Mouse (Mus musculus) cerebellum, adult 2 months (tissue): ENCODE measurements around the gene March8. TPM values are rescaled to one million over a fixed set of nuclear protein-coding genes. Genes with fewer than 3 reads are reported as not detected.

Experiments used
- DNase-seq, 2 experiments: peaks; one replicate each; pipeline ENCODE4 v3.0.0; 2021
- H3K27ac ChIP-seq: fragments of 200-500 bp; 2 replicates; pipeline ENCODE4 v1.5.1; 2012; ENCODE audit warnings: low read length, control low read depth, inconsistent platforms; ENCODE audit not compliant: insufficient read depth
- H3K27me3 ChIP-seq: fragments of 200-500 bp; 2 replicates; pipeline ENCODE4 v1.6.1; 2012; ENCODE audit warnings: inconsistent platforms, mild to moderate bottlenecking, low read length, moderate library complexity; ENCODE audit not compliant: control insufficient read depth, insufficient read depth
- H3K4me1 ChIP-seq: fragments of 200-500 bp; 2 replicates; pipeline ENCODE4 v1.6.1; 2011; ENCODE audit warnings: low read length; ENCODE audit not compliant: control insufficient read depth, insufficient read depth
- H3K4me3 ChIP-seq: fragments of 200-500 bp; replicated peaks from 2 replicates; pipeline ENCODE3; 2011; ENCODE audit warnings: mild to moderate bottlenecking, low read depth, low read length, control low read depth; ENCODE audit not compliant: insufficient read depth
- CTCF ChIP-seq: fragments of 200-500 bp; IDR thresholded peaks from 2 replicates; pipeline ENCODE4 v1.5.1; 2011; ENCODE audit warnings: low read depth, mild to moderate bottlenecking, control low read depth, low read length, moderate library complexity, borderline replicate concordance; ENCODE audit not compliant: insufficient read depth
- POLR2A ChIP-seq: fragments of 200-500 bp; IDR thresholded peaks from 2 replicates; pipeline ENCODE4 v1.6.1; 2011; ENCODE audit warnings: low read length, control low read depth, borderline replicate concordance; ENCODE audit not compliant: insufficient read depth
- WGBS: fragments of 180-500 bp; shearing (Covaris S2); methylation state at CpG from one replicate; pipeline ENCODE4 v1.1.7; 2018; 5-methylcytosine and 5-hydroxymethylcytosine counted together
- polyA plus RNA-seq: library from polyadenylated mRNA; depleted of rRNA; stranded (reverse); fragments of >200 nt; gene quantifications from 2 replicates; pipeline ENCODE4 v1.2.3, GENCODE M21; 2012

Gene March8
- polyA plus RNA-seq, 1 experiment, result 80.9 TPM

DNA sequence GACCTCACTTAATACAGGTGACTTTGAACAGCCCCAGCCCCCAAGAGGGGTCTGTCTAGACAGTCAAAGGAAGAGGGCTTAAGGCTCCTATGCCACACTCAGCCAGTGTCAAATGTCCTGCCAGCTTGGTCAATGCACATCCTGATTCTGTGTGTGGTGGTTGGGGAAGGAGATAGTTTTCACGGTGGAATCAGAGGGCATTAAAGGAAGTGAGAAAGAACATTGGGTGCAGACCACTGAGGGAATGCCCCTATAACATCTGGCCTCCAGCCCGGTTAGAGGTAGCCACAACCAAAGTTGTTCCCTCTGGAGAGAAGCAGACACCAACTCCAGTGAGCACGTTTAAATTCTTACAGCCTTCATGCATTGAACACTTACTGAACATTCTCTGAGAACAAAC lies 89.7 kb downstream of the March8 start:
- no peak for DNase-seq
- 87% methylated on average over 3 of the region's 3 CpGs for WGBS
- TF ChIP-seq POLR2A (no peak), CTCF (no peak)
- H3K4me3 ChIP-seq, result no peak overlapping the region
- H3K4me1 ChIP-seq, result no peaks in the 10 kb centered on the region
- H3K27ac ChIP-seq, result no peak overlapping the region
- H3K27me3 ChIP-seq, result no peaks in the 10 kb centered on the region; the same call in 1 of the 2 replicates

GRCm38 (mm10) chr6:116428282-116428681 lies 90.5 kb downstream of the March8 start:
- no peak for DNase-seq
- 60% methylated on average over 5 of the region's 5 CpGs for WGBS
- H3K4me3 ChIP-seq, result no peak overlapping the region

GRCm38 (mm10) chr6:116438864-116439263 lies 101.0 kb downstream of the March8 start:
- Histone ChIP-seq H3K27ac (no peak overlapping the region), H3K27me3 (no peaks in the 10 kb centered on the region), H3K4me1 (no peaks in the 10 kb centered on the region), H3K4me3 (no peak overlapping the region)
- 73% methylated on average over 6 of the region's 6 CpGs for WGBS
- TF ChIP-seq CTCF (no peak), POLR2A (no peak)
- no peak for DNase-seq

More at GRCm38 (mm10) chr6:116428282-116428681, 90.5 kb downstream of the March8 start:
- H3K27ac ChIP-seq, result no peak overlapping the region
- H3K27me3 ChIP-seq, result no peaks in the 10 kb centered on the region; the same call in 1 of the 2 replicates
- H3K4me1 ChIP-seq, result no peaks in the 10 kb centered on the region
- TF ChIP-seq POLR2A, result no peak
- no peak for TF ChIP-seq CTCF

- no peak for DNase-seq
- TF ChIP-seq POLR2A (no peak), CTCF (no peak)
- 93% methylated on average over 6 of the region's 6 CpGs for WGBS
- Histone ChIP-seq H3K4me3 (no peak overlapping the region), H3K4me1 (no peaks in the 10 kb centered on the region), H3K27ac (no peak overlapping the region), H3K27me3 (no peaks in the 10 kb centered on the region)
Observed at GRCm38 (mm10) chr6:116439531-116439930, 101.7 kb downstream of the March8 start.

- H3K27me3 ChIP-seq, result no peaks in the 10 kb centered on the region
- H3K4me3 ChIP-seq, result no peak overlapping the region
- no peak overlapping the region for H3K27ac ChIP-seq
- no peak for DNase-seq
- no peaks in the 10 kb centered on the region for H3K4me1 ChIP-seq
- 54% methylated on average over 4 of the region's 4 CpGs for WGBS
- TF ChIP-seq CTCF, result no peak
- no peak for TF ChIP-seq POLR2A
Observed at GRCm38 (mm10) chr6:116440447-116440846, 102.6 kb downstream of the March8 start.

DNA sequence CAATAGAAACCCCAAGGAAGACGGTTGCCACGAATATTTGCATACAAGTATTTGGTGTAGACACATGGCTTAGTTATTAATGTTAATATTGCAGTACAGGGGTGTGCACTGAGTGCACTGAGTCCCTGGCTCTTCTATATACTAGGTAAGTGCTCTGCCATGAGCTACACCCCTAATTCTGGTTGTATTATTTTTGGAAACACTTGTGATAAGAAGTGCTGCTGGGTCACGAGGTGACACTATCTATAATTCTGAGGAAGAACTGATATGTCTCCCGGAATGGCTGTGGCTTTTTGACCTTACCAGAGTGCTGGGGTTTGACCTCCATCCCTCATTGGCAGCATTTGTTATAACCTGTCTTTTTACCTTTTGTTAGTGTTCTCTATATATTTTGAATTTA lies 103.0 kb downstream of the March8 start:
- 88% methylated on average over 4 of the region's 4 CpGs for WGBS
- no peaks in the 10 kb centered on the region for H3K27me3 ChIP-seq
- no peak for TF ChIP-seq POLR2A
- no peak for TF ChIP-seq CTCF
- H3K4me3 ChIP-seq, result no peak overlapping the region
- H3K27ac ChIP-seq, result no peak overlapping the region
- no peaks in the 10 kb centered on the region for H3K4me1 ChIP-seq
- no peak for DNase-seq

DNA sequence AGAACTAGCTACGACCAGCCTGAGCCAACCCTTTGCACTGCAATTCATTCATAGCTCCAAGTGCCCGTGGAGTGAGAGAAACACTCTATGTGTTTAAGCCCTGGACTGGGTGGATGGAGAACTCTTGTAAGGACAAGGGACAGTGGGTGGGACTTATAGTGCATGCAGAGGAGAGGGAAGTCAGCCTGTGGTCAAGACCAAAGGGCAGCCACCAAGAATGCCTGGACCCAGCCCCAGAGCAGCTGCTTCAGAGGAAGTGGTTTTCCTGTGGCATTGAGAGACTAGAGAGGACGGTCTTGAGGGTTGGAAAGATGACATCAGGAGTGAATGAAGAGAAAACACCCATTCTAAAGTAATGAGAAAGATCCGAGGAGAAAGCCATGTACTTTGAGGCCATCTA lies 118.0 kb downstream of the March8 start:
- DNase-seq, result no peak
- 83% methylated on average over 4 of the region's 4 CpGs for WGBS
- H3K27me3 ChIP-seq, result no peaks in the 10 kb centered on the region
- no peaks in the 10 kb centered on the region for H3K4me1 ChIP-seq
- no peak overlapping the region for H3K4me3 ChIP-seq
- TF ChIP-seq POLR2A, result no peak
- no peak for TF ChIP-seq CTCF
- H3K27ac ChIP-seq, result no peak overlapping the region

DNA sequence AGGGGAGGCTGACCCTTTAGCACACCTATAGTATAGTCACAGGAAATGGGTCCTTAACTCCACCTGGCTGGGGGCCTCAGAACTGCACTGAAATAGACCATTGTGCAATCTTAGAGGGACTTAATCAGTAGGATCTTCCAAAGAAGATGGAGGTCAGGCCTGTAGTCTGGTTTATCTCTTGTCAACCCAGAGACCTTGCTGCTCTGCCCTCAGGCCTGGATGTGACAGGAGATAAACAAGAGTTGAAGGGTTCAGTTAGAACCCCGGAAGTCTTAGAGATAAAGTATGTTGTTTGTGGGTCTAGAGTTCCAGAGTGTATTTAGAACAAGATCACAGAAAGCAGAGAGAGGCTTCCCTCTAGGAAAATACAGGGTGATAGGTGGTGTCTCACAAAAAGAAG lies 118.7 kb downstream of the March8 start:
- DNase-seq, result no peak
- WGBS, result 97% methylated on average over 1 of the region's 1 CpGs
- TF ChIP-seq CTCF (no peak), POLR2A (no peak)
- H3K4me3 ChIP-seq, result no peak overlapping the region
- H3K27me3 ChIP-seq, result no peaks in the 10 kb centered on the region
- no peak overlapping the region for H3K27ac ChIP-seq
- H3K4me1 ChIP-seq, result no peaks in the 10 kb centered on the region
